Mouse (Mus musculus): ENCODE data around the gene Rars.

Rars gene

DNA sequence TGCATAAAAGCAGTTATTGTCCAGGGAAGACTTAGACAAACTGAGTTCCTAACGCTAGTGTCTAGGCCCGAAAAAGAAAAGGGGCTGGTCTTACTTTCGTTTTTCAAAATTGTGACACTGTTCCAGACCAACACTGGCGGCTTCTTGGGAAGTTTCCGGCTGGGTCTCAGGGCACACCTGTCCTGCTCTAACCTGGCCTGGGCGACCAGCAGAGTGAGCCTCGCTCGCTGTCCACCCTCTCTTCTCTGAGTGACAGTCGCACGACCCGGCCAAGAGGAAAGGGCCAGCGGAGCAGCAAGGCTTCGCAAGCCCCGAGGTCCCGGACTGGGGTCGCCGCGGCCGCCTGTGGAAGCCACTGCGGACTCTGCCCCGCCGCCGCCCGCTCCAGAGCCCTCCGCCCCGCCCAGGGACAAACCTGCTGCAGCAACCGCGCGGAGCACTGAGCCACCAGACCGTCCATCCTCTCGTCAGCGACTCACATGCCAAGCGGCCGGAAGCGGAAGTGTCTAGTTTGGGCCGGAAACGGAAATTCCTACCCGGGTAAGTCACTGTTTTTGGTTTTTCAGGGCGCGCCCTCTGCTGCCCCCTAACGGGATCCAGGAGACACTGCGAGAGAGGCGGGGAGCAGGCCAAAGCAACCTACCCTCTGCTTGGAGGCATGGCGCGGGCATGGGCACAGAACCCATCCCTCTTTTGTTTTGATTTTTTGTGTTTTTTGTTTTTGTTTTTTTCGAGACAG lies at the start of gene Rars:
Gene Rars, minus strand, starts transcription at position 485 of the 739 bp plus-strand sequence.
- ChIA-PET POLR2A (interaction anchor here in 2 of 4 experiments (0.8 to 1.4 kb wide), 4 partner anchors 10 to 167 kb away, joined by 3 to 4 read pairs (median 4); no protein-coding TSS in a partner anchor), CTCF (no interaction called here)

DNA sequence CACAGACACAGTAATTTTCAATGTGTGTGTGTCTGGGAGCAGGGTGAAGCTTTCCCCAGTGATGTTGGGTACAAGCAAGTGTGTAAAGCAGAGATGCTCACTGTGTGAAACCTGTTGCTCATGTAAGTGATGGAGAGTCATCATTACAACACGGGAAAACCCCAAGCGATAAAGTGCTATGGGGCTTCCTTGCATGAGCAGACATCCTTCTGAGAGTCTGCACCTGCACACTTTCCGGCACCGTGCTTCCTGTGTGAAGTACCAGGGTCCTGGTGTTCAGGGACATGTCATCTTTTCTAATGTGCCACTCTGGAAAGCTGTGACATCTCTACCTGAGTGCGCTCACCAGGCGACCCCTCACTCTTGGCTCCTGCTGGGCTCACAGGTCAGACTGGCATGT lies 48.5 kb upstream of the Rars start:
- ChIA-PET POLR2A (no interaction called here), CTCF (no interaction called here)

GRCm38 (mm10) chr11:35878559-35878897 lies 44.2 kb upstream of the Rars start:
- CTCF ChIA-PET: no interaction called here
- POLR2A ChIA-PET: interaction anchor here in 1 of 4 experiments (1.6 kb wide), 1 partner anchor 10 kb away, joined by 4 read pairs; no protein-coding TSS in a partner anchor

- ChIA-PET CTCF (interaction anchor here in 1 of 4 experiments (0.6 kb wide), 1 partner anchor 363 kb away, joined by 3 read pairs; no protein-coding TSS in a partner anchor), POLR2A (interaction anchor here in 1 of 4 experiments (1.6 kb wide), 1 partner anchor 11 kb away, joined by 4 read pairs; no protein-coding TSS in a partner anchor)
Observed at GRCm38 (mm10) chr11:35877651-35878558, 43.6 kb upstream of the Rars start.

DNA sequence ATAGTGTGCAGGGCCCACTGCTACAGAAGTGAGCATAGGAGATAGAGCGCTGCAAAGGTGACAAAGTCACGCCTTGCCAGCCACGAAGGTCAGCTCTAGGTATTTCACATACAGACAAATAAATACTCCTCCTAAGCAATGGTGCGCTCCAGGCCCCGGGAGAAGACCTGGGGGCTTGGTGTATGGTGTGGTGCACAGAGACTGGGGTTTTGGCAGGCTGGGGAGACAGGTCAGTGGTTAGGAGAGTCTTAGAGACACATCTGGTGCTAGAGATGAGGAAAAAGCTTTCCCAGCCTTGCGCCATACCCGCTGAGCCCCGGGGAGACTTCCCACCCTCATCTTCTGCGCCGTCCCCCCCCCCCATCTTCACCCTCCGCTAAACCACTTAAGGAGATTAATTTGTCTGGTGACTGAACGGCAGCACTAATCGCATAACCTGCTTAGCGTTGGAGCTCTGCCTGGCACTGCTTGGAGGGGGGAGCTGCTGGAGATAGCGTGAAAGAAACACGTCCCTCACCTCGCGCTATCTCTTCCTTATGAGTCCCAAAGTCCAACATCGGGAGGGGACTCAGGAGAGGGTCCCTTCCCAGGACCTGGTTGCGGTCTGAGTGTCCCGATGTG lies 39.4 kb upstream of the Rars start:
- ChIA-PET CTCF (interaction anchor here in 2 of 4 experiments (0.7 to 1.0 kb wide), 2 partner anchors 29 to 128 kb away, joined by 3 read pairs; no protein-coding TSS in a partner anchor), POLR2A (interaction anchor here in 2 of 4 experiments (0.7 to 1.1 kb wide), 2 partner anchors 19 to 23 kb away, joined by 3 to 4 read pairs; no protein-coding TSS in a partner anchor)

DNA sequence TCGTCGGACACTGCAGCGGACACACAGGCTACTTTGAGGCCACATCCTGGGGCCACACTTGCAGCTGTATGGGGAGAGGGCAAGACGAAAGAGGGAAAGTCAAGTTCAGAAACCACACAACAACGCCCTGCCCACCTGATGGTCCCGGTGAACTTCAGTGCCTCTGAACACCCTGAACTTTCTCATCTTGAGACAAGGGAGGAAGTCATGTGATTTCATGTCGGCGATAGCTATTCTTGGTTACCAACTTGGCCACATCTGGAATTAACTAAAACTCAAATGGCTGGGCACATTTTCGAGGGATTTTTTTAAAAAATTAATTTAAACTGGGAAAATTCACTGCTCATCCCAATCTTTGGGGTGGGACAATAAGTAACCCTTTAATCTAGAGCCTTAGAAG lies 36.7 kb upstream of the Rars start:
- CTCF ChIA-PET: no interaction called here
- POLR2A ChIA-PET: interaction anchor here in 1 of 4 experiments (1.3 kb wide), 1 partner anchor 10 kb away, joined by 4 read pairs; no protein-coding TSS in a partner anchor

DNA sequence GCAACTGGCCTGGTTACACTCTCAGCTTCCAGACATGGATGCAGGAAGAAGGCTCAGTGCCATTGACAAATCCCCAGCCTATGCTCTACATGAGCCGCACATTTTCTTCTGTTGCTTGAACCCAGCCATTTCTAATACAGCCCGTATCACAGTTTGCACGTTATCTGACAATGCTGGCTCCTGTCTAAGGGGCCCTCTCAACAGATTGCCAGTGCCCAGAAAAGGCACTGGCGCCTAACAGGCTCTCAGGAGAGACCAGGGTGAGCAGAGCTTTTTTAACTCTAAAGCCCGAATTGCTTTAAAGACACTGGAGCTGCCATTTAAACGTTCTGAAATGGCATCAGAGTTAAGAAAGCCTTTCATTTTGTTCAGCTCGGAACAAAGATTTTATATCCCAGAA lies 31.8 kb upstream of the Rars start:
- ChIA-PET CTCF (interaction anchor here in 2 of 4 experiments (1.2 to 1.5 kb wide), 2 partner anchors 14 to 135 kb away, joined by 4 to 5 read pairs; no protein-coding TSS in a partner anchor), POLR2A (interaction anchor here in 1 of 4 experiments (1.3 kb wide), 1 partner anchor 10 kb away, joined by 4 read pairs; no protein-coding TSS in a partner anchor)

- POLR2A ChIA-PET: interaction anchor here in 1 of 4 experiments (1.3 to 1.5 kb wide), 2 partner anchors 11 to 32 kb away, joined by 3 to 4 read pairs; no protein-coding TSS in a partner anchor
- CTCF ChIA-PET: interaction anchor here in 3 of 4 experiments (0.5 to 1.5 kb wide), 3 partner anchors 12 to 136 kb away, joined by 4 to 5 read pairs (median 4); no protein-coding TSS in a partner anchor
Observed at GRCm38 (mm10) chr11:35864981-35865604, 30.8 kb upstream of the Rars start.

DNA sequence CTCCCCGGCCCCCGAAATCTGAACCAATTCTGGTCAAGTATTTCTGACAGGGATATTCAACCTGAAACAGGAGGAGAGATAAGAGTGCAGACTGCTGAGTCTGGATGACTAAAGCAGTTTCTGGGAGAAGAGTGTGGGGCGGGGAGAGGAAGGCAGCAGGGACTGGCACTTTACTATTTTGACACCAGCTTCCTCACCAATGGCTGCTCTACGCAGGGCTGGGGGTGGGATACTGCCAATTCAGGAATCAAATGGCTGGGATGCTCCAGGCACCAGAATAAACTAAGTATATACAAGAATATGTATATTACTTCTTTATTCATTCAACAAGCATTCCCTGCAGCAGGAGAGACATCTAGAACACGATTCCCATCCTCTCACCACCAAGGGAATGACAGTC lies 29.3 kb upstream of the Rars start:
- ChIA-PET CTCF (no interaction called here), POLR2A (interaction anchor here in 1 of 4 experiments (1.5 kb wide), 1 partner anchor 34 kb away, joined by 3 read pairs; no protein-coding TSS in a partner anchor)

- POLR2A ChIA-PET: interaction anchor here in 2 of 4 experiments (0.6 to 1.2 kb wide), 2 partner anchors 17 to 19 kb away, joined by 3 read pairs; no protein-coding TSS in a partner anchor
- CTCF ChIA-PET: interaction anchor here in 3 of 4 experiments (0.5 to 0.9 kb wide), 3 partner anchors 43 to 144 kb away, joined by 3 to 4 read pairs (median 3); no protein-coding TSS in a partner anchor
Observed at GRCm38 (mm10) chr11:35857395-35858067, 23.2 kb upstream of the Rars start.

GRCm38 (mm10) chr11:35856359-35857040 lies 22.2 kb upstream of the Rars start:
- POLR2A ChIA-PET: interaction anchor here in 1 of 4 experiments (1.2 kb wide), 2 partner anchors 18 to 42 kb away, joined by 3 read pairs; no protein-coding TSS in a partner anchor
- CTCF ChIA-PET: interaction anchor here in 3 of 4 experiments (0.6 to 1.0 kb wide), 3 partner anchors 12 to 87 kb away, joined by 3 to 7 read pairs (median 4); no protein-coding TSS in a partner anchor

GRCm38 (mm10) chr11:35855567-35855966 lies 21.3 kb upstream of the Rars start:
- ChIA-PET POLR2A (no interaction called here), CTCF (interaction anchor here in 2 of 4 experiments (1.0 to 1.4 kb wide), 2 partner anchors 11 to 146 kb away, joined by 3 to 6 read pairs; no protein-coding TSS in a partner anchor)

- ChIA-PET CTCF (interaction anchor here in 1 of 4 experiments (1.4 kb wide), 1 partner anchor 146 kb away, joined by 6 read pairs; no protein-coding TSS in a partner anchor), POLR2A (interaction anchor here in 1 of 4 experiments (1.0 kb wide), 1 partner anchor 21 kb away, joined by 3 read pairs; no protein-coding TSS in a partner anchor)
Observed at GRCm38 (mm10) chr11:35854941-35855340, 20.6 kb upstream of the Rars start.

DNA sequence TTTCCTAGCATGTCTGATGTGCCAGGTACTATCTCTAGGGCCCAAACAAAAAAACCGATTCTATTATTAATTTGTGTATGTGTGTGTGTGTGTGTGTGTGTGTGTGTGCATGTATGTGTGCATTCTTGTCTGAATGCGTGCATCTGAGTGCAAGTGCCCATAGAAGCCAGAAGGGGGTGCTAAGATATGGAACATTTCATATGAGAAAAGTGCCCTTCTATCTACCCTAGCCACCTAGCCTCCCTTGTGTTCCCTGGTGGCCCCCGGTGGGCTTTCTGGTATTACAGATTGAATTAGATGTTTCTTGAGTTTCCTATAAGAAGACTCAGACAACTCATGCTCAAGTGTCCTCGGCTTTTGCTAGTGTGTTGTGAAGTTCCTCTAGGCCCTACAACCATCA lies 19.3 kb upstream of the Rars start:
- ChIA-PET POLR2A (interaction anchor here in 1 of 4 experiments (0.7 to 0.9 kb wide), 2 partner anchors 33 to 177 kb away, joined by 3 read pairs; no protein-coding TSS in a partner anchor), CTCF (interaction anchor here in 3 of 4 experiments (0.6 to 1.5 kb wide), 5 partner anchors 12 to 285 kb away, joined by 3 to 6 read pairs (median 4); no protein-coding TSS in a partner anchor)

GRCm38 (mm10) chr11:35852731-35853130 lies 18.4 kb upstream of the Rars start:
- ChIA-PET CTCF (interaction anchor here (0.5 to 1.6 kb wide), 22 partner anchors 9 to 175 kb away, joined by 3 to 11 read pairs (median 4); partner anchors contain the start of gene Fbll1 (in 1 of the 4)), POLR2A (interaction anchor here in 1 of 4 experiments (0.6 to 1.2 kb wide), 4 partner anchors 8 to 113 kb away, joined by 3 to 4 read pairs (median 3); no protein-coding TSS in a partner anchor)

GRCm38 (mm10) chr11:35844299-35844698 lies 10.0 kb upstream of the Rars start:
- ChIA-PET CTCF (interaction anchor here (0.5 to 5.5 kb wide), 10 partner anchors 8 to 1693 kb away, joined by 3 to 24 read pairs (median 4); no protein-coding TSS in a partner anchor), POLR2A (interaction anchor here in 2 of 4 experiments (0.5 to 1.5 kb wide), 9 partner anchors 8 to 1247 kb away, joined by 3 to 5 read pairs (median 3); no protein-coding TSS in a partner anchor)
